Mouse (Mus musculus) layer of hippocampus, adult 9-11 months (tissue): Measurements from ENCODE around the gene A4galt.

Source experiments
- DNase-seq: peaks from one replicate; pipeline ENCODE4 v3.0.0; 2022

The A4galt gene

DNA sequence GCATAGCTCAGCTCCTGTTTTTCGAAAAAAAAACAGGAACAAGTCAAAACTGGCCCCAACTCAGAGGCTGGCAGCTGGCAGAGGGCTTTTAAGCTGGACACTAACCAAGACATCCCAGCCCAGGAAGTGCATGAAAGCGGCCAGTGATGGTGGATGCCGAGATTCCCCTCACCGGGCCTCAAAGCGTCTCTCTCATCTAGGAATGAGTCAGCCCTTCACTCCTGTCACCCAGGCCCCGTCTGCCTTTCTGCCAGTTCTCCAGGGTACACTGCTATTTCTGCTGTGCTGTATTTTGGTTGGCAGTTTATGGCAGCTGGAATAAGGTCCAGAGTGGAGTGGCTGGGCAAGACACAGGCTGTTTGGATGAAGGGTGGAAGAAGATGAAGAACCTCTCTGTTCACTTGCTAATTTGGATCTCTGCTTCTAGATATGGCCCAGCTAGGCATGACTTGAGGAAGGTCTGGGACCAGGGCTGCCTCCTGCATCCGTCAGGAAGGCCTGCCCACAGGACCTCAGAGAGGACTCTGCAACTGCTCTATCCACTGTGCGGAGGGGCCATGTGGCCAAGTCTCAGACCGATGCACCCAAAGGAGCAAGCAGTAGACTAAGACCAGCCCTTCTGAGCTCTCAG is 27.3 kb downstream of the A4galt start:
- peak; percentile 43 for DNase-seq

DNA sequence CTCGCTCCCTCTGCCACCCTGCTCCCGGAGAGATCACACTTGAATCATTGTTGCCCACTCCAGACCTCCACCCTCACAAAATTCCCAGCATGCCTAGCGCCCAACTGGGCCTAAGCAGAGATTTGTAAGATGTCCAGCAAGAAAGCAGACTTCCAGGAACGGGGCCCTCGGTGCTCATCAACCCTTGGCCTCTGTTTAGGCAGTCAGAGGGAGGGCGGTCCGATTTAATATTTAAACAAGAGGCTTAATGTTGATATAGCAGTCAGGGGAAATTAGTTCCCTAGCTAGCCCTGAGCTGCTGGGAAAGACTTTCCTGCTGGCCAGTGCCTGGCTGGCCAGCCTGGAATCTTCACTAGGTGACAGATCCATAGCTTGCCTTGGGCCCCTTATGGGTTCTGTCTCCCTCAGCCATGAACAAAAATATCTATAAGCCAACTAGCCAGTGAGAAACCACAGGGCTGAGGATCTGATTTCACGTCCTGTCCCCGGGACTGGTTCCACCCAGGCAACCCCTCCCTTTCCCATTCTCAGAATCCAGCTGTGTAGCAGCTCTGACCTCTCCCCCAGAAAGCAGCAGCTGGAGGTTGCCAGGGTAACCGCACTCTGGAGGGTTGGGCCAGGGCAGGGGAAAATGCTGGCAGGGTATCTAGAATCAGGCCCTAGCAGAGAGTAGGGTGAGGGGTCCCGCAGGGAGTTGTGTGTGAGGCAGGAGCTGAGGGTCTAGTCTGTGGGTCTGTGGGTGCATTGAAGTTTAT is 28.2 kb downstream of the A4galt start:
- peak; percentile 16 for DNase-seq

DNA sequence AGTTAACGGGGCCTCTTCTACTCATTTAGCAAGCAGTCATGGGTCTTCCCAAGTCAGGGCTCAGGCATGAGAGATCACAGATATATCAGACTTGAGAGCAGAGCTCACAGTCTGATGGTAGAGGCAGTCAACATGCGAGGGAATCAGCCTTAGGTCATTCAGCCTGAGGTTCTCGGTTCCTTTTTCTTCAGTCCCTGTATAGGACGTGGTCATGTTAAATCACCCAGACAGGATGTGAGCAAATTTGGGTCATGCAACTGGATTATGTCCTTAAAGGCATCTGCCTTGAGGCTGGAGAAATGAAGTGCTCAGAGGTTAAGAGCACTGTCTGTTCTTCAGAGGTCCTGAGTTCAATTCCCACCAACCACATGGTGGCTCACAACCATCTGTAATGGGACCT is 29.9 kb downstream of the A4galt start:
- DNase-seq: peak; percentile 19

GRCm38 (mm10) chr15:83220368-83221013 is 31.1 kb downstream of the A4galt start:
- no peak for DNase-seq

DNA sequence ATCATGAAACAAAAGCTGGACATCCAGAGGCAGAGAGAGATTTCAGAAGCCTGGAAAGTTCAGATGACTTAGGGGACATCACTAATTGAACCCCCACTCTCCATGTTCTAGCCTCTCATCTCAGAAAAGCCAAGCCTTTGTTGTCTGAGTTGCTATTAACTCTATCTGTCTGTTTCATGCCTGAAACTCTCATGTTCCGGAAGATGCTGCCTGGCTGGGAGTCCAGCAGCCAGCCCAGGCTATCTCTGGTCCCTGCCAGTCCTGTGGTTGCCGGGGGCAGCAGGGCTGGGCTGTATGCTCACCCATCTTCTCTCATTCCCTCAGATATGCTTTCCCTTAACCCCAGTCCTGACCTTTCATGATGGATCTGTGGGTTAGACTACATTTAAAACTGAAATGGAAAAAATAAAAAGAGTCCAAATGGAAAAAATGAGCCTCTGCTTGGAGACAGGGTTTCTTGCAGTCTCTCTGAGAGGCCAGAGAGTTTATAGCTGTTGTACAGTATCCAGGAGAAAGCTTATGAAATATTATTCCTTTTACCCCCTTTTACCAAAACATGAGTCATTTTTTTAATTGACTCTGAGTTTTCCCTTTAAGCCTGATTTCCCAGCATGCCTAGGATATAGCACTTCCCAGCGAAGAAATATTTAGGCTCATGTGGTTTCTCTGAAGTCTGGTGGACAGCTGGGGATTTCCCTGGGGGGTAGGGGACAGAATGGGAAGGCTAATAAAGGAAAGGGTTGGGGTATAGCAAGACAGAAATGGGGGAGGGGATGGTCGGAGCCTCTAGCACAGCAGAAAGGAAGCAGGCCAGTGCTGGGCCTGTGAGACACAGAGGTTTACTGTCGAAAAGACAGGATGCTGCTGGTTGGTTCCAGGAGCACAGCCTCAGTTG is 36.0 kb downstream of the A4galt start:
- DNase-seq: no peak

- peak; percentile 38 for DNase-seq
These were observed 41.3 kb downstream of the A4galt start for GRCm38 (mm10) chr15:83210229-83210628.

DNA sequence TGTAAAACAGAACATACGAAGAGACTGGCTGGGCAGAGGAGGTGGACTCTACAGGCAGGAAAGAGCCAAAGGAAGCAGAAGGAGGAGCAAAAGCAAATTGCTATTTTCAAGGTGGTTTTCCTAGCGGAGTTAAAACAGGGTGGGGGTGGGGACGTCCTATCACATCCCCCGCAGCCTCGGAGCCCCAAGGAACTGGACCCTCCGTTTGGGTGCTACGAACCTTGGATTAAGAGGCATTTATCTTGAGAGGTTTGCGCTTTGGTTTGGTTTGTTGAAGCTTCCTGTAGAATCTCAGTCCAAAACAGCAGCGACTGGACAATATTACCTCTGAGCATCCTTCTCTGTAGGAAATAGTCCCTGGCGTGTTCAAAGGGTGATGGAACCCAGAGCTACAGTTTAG is 41.9 kb downstream of the A4galt start:
- DNase-seq: no peak

DNA sequence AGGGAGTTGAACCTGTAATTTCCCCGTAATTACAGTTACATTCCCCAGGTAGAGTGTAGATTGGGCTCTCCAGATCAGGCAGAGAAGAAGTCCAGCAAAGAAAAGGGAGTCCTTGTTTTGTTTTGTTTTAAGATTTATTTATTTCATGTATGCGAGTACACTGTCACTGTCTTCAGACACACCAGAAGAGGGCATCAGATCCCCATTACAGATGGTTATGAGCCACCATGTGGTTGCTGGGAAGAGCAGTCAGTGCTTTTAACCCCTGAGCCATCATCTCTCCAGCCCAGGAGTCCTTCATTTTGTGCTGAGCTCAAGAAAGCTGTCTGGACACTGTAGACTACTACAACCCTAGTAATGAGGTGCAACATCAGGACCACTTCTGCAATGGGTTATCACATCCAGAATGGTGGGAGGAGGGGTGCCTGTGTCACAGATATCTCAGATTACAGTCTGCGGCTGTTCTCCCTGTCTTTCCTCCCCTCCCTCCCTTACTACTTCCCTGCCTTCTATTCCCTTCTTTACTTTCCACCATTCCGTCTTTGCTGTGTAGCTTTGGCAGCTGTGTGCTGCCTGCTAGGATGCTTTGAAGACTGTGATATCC is 42.4 kb downstream of the A4galt start:
- no peak for DNase-seq

GRCm38 (mm10) chr15:83204731-83205451 is 46.7 kb downstream of the A4galt start:
- DNase-seq: peak; percentile 42

GRCm38 (mm10) chr15:83202412-83202811 is 49.2 kb downstream of the A4galt start:
- DNase-seq: no peak

GRCm38 (mm10) chr15:83193413-83193812 is 58.2 kb downstream of the A4galt start:
- no peak for DNase-seq

- DNase-seq: no peak
These were observed 69.2 kb downstream of the A4galt start for GRCm38 (mm10) chr15:83182351-83182750.

GRCm38 (mm10) chr15:83181800-83182330 is 69.7 kb downstream of the A4galt start:
- no peak for DNase-seq

DNA sequence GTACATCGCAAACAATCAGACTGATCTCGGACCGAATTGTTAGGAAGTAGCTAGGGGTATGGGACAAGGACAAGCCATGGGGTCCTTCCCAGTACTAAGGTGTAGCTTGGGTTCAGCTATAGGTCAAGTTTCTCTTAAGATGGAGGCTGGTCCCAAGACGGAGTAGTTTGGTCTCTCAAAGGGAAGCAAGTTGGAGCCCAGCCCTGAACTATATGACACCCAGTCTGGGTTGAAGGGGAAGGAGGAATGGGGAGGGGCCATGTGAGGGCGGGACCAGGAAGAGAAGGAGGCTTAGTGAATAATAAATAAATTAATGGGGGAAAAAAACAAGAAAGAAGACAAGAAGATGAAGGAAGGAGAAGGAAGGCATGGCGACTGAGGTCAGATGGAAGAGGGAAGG is 71.6 kb downstream of the A4galt start:
- DNase-seq: no peak
